Mouse (Mus musculus): Measurements from ENCODE around the gene Fbxw2. TPM values are rescaled to one million over a fixed set of nuclear protein-coding genes. Genes with fewer than 3 reads are reported as not detected.
A peak's percentile ranks its signal among the peaks of the same experiment; 100 is the strongest.
"Not testable (repeated sequence)": the region's sequence is repeated elsewhere in the genome, so short reads cannot be mapped to it uniquely, and the experiment has no call there.

Fbxw2 gene
- polyA plus RNA-seq, 1 experiment from 2014 or later, result 94.1 TPM

- not testable (repeated sequence) for H3K27ac ChIP-seq; H3K27me3 ChIP-seq; H3K4me1 ChIP-seq; H3K4me2 ChIP-seq; H3K9me3 ChIP-seq; H3K9ac ChIP-seq; H3K4me3 ChIP-seq; ATAC-seq (ENCODE audit: borderline replicate concordance, extremely low read depth, low FRiP score, low TSS enrichment)
- H3K36me3 ChIP-seq, result peaks cover 16% of the 10 kb centered on the region
- 83% methylated on average over 2 of the region's 2 CpGs for WGBS
Measured at GRCm38 (mm10) chr2:34792543-34792942, 33.6 kb downstream of the Fbxw2 start.

DNA sequence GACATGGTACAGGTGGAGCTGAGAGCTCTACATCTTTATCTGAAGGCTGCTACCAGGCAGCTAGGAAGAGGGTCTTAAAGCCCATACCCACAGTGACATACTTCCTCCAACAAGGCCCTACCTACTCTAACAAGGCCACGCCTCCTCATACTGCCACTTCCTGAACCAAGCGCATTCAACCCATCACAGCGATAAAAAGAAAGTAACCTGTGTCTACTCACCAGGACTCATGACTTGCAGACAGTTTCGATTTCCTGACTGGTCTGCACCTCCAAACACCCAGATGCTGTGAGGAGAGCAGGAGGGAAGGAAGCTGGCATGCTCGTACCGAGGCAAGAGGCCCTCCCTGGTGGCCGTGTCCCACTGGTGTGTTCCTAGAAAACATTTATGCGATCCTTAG, 35.8 kb downstream of the Fbxw2 start:
- Histone ChIP-seq H3K4me2 (no peak overlapping the region), H3K27me3 (no peaks in the 10 kb centered on the region), H3K4me1 (no peaks in the 10 kb centered on the region), H3K9ac (no peak overlapping the region), H3K27ac (no peak overlapping the region), H3K9me3 (no peaks in the 10 kb centered on the region), H3K36me3 (peaks cover 20% of the 10 kb centered on the region), H3K4me3 (no peak overlapping the region)
- 87% methylated on average over 8 of the region's 8 CpGs for WGBS
- ATAC-seq (ENCODE audit: borderline replicate concordance, extremely low read depth, low FRiP score, low TSS enrichment), result no peak

GRCm38 (mm10) chr2:34784085-34784484, 42.0 kb downstream of the Fbxw2 start:
- no peak overlapping the region for H3K9ac ChIP-seq
- no peaks in the 10 kb centered on the region for H3K27me3 ChIP-seq
- no peak overlapping the region for H3K4me3 ChIP-seq
- ATAC-seq (ENCODE audit: borderline replicate concordance, extremely low read depth, low FRiP score, low TSS enrichment), result no peak
- H3K9me3 ChIP-seq, result no peaks in the 10 kb centered on the region
- no peak overlapping the region for H3K4me2 ChIP-seq
- no peak overlapping the region for H3K27ac ChIP-seq
- H3K4me1 ChIP-seq, result no peaks in the 10 kb centered on the region
- 77% methylated on average over 2 of the region's 2 CpGs for WGBS
- H3K36me3 ChIP-seq, result peaks cover 58% of the 10 kb centered on the region

DNA sequence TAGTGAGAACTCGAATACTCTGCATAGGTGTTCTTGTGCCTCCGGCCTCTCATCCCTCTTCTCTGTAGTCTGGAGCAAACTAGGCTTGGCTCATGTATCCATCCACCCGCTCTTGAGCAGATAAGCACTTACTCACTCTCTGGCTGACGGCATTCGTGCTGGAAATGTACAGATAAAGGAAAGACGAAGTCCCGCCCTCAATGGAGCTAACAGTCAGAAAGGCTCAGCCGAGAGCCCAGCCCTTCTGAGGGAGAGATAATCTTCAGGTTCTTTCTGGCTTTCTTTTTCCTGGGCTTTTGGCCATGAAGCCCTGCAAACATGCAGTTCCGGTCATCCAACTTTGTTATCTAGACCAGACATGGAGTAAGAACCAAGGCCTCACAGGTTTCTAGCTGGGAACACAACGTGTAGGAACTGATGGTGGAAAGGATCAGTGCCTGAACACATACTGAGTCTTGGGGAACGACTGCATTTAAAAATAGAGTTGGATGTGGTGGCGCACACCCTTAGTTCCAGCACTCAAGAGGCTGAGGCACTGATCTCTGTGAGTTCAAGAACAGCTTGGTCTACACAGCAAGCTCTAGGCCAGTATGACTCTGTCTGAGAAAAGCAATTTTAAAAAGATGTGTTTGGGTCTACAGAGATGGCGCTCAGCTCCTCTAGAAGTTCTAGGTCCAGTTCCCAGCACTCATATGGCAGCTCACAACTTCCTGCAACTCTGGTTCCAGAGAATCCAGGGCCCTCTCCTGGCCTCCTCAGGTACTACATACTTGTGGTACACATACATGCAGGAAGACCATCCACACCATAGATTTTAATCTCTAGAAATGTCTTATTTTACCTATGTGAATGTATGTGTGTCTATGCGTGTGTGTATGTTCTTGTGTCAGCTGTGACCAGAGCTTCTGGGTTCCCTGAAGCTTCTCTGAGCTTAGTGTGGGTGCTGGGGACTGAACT, 42.8 kb downstream of the Fbxw2 start:
- WGBS, result 79% methylated on average over 14 of the region's 14 CpGs
- H3K9me3 ChIP-seq, result no peaks in the 10 kb centered on the region
- no peak overlapping the region for H3K4me3 ChIP-seq
- ATAC-seq (ENCODE audit: borderline replicate concordance, extremely low read depth, low FRiP score, low TSS enrichment), result peak; percentile 60; the same call in 1 of the 2 replicates
- no peak overlapping the region for H3K4me2 ChIP-seq
- H3K36me3 ChIP-seq, result peaks cover 66% of the 10 kb centered on the region
- no peak overlapping the region for H3K9ac ChIP-seq
- H3K27ac ChIP-seq, result no peak overlapping the region
- no peaks in the 10 kb centered on the region for H3K4me1 ChIP-seq
- H3K27me3 ChIP-seq, result no peaks in the 10 kb centered on the region

DNA sequence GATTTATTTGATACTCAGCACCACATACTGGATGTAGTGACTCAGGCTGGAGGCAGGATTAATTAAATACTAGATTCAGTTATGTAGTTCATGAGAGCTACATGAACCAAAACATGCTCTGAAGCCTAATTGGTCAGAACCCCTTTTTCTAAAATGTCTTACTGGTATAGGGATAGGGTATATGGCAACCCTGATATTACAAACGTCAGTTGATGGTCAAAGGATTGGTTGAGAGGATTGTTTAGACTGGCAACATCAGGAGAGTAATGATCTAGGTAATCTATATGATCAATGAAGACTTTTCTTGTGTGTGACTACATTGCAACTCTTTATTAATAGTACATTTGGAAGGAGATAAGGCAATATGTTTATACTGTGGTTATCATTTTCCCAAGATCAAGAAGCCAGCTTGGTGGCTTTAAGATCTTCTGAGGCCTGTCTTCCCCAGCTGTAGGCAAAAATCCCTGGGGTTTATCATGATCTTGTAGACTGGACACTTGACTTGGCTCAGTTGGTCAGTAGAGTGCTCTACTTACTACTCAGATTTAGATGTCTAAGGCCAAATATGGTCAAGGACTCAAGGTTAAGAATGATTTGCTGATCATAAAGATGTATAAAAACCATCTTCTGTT, 48.8 kb downstream of the Fbxw2 start:
- H3K4me2 ChIP-seq, result peak overlapping the region; percentile 37; the same call in 1 of the 2 replicates
- H3K27me3 ChIP-seq, result no peaks in the 10 kb centered on the region
- H3K36me3 ChIP-seq, result peaks cover 80% of the 10 kb centered on the region
- no peaks in the 10 kb centered on the region for H3K9me3 ChIP-seq
- 43% methylated on average over 1 of the region's 1 CpGs for WGBS
- no peak overlapping the region for H3K4me3 ChIP-seq
- H3K4me1 ChIP-seq, result peaks cover 35% of the 10 kb centered on the region
- no peak overlapping the region for H3K27ac ChIP-seq
- no peak overlapping the region for H3K9ac ChIP-seq
- ATAC-seq (ENCODE audit: borderline replicate concordance, extremely low read depth, low FRiP score, low TSS enrichment), result no peak

- Histone ChIP-seq H3K4me3 (peak overlapping the region; percentile 80), H3K9ac (no peak overlapping the region)
- WGBS, result 80% methylated on average over 6 of the region's 6 CpGs
Measured at GRCm38 (mm10) chr2:34774493-34774892, 51.6 kb downstream of the Fbxw2 start.

GRCm38 (mm10) chr2:34773673-34774072, 52.4 kb downstream of the Fbxw2 start:
- peak overlapping the region; percentile 61 for H3K4me2 ChIP-seq
- no peaks in the 10 kb centered on the region for H3K27me3 ChIP-seq
- H3K9ac ChIP-seq, result no peak overlapping the region
- WGBS, result 77% methylated on average over 4 of the region's 4 CpGs
- no peaks in the 10 kb centered on the region for H3K9me3 ChIP-seq
- peaks cover 50% of the 10 kb centered on the region for H3K36me3 ChIP-seq
- ATAC-seq (ENCODE audit: borderline replicate concordance, extremely low read depth, low FRiP score, low TSS enrichment), result no peak
- peaks cover 40% of the 10 kb centered on the region for H3K4me1 ChIP-seq
- peak overlapping the region; percentile 80 for H3K4me3 ChIP-seq
- no peak overlapping the region for H3K27ac ChIP-seq

More at GRCm38 (mm10) chr2:34774493-34774892, 51.6 kb downstream of the Fbxw2 start:
- Histone ChIP-seq H3K4me1 (peaks cover 40% of the 10 kb centered on the region), H3K27me3 (no peaks in the 10 kb centered on the region), H3K27ac (no peak overlapping the region), H3K36me3 (peaks cover 58% of the 10 kb centered on the region), H3K4me2 (peak overlapping the region; percentile 61), H3K9me3 (no peaks in the 10 kb centered on the region)
- ATAC-seq (ENCODE audit: borderline replicate concordance, extremely low read depth, low FRiP score, low TSS enrichment), result no peak

DNA sequence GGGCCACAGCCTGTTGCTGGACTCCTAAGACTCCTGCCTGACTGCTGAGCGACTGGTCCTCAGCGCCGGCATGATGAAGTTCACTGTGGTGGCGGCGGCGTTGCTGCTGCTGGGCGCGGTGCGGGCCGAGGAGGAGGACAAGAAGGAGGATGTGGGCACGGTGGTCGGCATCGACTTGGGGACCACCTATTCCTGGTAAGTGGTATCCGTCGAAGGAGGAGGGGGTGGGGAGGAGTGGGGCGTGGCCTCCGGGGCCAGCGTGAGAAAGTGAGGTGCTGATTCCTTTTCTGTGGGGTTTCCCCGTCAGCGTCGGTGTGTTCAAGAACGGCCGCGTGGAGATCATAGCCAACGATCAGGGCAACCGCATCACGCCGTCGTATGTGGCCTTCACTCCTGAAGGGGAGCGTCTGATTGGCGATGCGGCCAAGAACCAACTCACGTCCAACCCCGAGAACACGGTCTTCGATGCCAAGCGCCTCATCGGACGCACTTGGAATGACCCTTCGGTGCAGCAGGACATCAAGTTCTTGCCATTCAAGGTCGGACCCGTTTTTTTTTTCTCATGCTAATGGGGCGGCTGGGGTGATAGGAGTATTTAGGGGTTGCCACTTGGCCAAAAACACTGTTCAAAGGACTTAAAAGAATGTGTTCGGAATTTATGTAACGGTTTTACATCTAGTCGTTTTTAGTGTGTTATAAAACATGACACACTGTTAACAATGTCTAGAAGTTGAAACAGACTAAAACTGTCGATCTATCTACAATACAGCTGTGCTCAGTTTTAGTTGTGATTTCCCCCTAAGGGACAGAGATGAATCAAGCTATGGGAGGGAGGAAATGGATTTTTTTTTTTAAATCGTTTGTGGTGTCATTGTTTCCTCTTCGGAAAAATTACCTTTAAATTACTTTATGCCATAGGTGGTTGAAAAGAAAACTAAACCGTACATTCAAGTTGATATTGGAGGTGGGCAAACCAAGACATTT, 53.6 kb downstream of the Fbxw2 start:
- peaks cover 40% of the 10 kb centered on the region for H3K4me1 ChIP-seq
- peak overlapping the region; percentile 81 for H3K27ac ChIP-seq
- H3K4me2 ChIP-seq, result peak overlapping the region; percentile 61
- WGBS, result 2% methylated on average over 48 of the region's 50 CpGs
- peak overlapping the region; percentile 80 for H3K4me3 ChIP-seq
- peaks cover 39% of the 10 kb centered on the region for H3K36me3 ChIP-seq
- H3K9ac ChIP-seq, result peak overlapping the region; percentile 91
- ATAC-seq (ENCODE audit: borderline replicate concordance, extremely low read depth, low FRiP score, low TSS enrichment), result peak; percentile 16
- H3K27me3 ChIP-seq, result no peaks in the 10 kb centered on the region
- H3K9me3 ChIP-seq, result no peaks in the 10 kb centered on the region

- Histone ChIP-seq H3K27ac (peak within 1 kb of the TSS; percentile 81), H3K36me3 (peaks cover 30% of the 10 kb centered on the region), H3K9me3 (no peaks in the 10 kb centered on the region), H3K27me3 (no peaks in the 10 kb centered on the region), H3K4me1 (peaks cover 38% of the 10 kb centered on the region), H3K9ac (peak within 1 kb of the TSS; percentile 91), H3K4me2 (peak within 1 kb of the TSS; percentile 62), H3K4me3 (peak within 1 kb of the TSS; percentile 80)
- ATAC-seq (ENCODE audit: borderline replicate concordance, extremely low read depth, low FRiP score, low TSS enrichment), result peak; percentile 99
- WGBS, result under 1% methylated on average over 60 of the region's 60 CpGs
Measured at GRCm38 (mm10) chr2:34771368-34772226, 54.5 kb downstream of the Fbxw2 start, which contains the start of gene Hspa5. TSS of gene Hspa5 (plus strand) at chr2:34771970.

DNA sequence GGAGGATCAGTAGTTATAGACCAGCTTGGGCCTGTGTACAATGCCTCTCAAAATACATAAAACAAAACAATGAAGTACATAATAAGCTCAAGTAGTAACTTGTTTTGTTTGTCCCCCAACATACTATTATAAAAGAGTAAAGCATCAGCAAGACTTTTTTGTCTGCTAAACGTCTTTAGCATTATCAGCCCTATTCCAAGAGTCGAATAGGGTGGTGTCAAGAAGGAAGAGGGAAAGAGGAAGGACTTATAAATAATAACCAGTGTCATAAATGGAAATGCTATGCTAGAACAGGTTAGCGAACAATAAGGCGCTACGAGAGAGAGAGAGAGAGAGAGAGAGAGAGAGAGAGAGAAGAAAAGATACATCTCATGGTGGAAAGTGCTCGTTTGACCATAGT, 55.2 kb downstream of the Fbxw2 start:
- no peaks in the 10 kb centered on the region for H3K9me3 ChIP-seq
- H3K27ac ChIP-seq, result peak overlapping the region; percentile 80
- WGBS, result 6% methylated on average over 6 of the region's 6 CpGs
- H3K9ac ChIP-seq, result peak overlapping the region; percentile 88
- H3K4me3 ChIP-seq, result peak overlapping the region; percentile 80
- H3K4me2 ChIP-seq, result peak overlapping the region; percentile 62
- peaks cover 33% of the 10 kb centered on the region for H3K4me1 ChIP-seq
- H3K27me3 ChIP-seq, result no peaks in the 10 kb centered on the region
- ATAC-seq (ENCODE audit: borderline replicate concordance, extremely low read depth, low FRiP score, low TSS enrichment), result no peak
- H3K36me3 ChIP-seq, result peaks cover 23% of the 10 kb centered on the region

Data from lung, embryonic 15.5 days (tissue).